ENCODE assay signal across 9 mouse cellular contexts in the genomic region with DNA sequence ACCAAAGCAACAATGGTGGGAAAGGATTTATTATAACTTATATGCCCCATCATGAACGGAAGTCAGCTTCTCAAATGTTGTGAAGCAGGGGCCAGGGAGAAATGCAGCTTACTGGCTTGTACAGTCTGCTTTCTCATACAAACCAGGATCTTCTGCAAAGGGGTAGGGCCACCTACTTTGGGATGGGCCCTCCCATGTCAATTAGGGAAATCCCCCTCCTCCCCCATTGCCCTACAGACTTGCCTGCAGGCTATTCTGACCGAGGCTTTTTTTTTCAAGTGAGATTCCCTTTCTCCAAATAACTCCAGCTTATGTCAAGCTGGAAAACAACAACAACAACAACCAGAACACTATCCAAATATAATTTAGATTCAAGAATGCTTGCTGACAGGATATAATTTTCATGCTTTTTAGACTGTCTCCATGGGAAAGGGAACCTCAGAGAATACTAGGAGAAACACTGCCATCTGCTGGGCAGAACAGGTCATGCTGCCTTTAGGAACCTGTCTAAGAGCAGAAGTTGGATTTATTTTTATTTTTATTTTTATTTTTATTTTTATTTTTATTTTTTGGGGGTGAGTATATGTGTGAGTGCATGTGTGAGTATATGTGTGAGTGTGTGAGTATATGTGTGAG. TPM values are rescaled to one million over a fixed set of nuclear protein-coding genes. Genes with fewer than 3 reads are reported as not detected.
DNase-seq lines count a peak whose midpoint lies in the region; ATAC-seq and TF ChIP-seq lines count a peak whose summit lies in the region.
"Had no signal": no experiment of that assay in that cellular context is flagged by ENCODE, and none has a peak within 500 bp of the region (broad histone marks: within the 10 kb centered on the region; RNA-seq: fewer than 3 reads in every experiment).

No protein-coding gene starts in this region.

- H3K4me3 ChIP-seq in kidney, embryonic 14.5 days (ENCODE audit: low read length): no peak overlapping the region
- no peak overlapping the region for H3K4me3 ChIP-seq in embryonic facial prominence, embryonic 14.5 days (ENCODE audit: low read depth, low read length)
- no peak overlapping the region for H3K4me3 ChIP-seq in hindbrain, postnatal 0 days (ENCODE audit: low read length)
- H3K4me3 ChIP-seq: neural tube, embryonic 12.5 days had no signal

- DNase-seq in kidney, adult 11 months: peak; percentile 52
- peak; percentile 86 for DNase-seq in adrenal gland, postnatal 14 days
- peak; percentile 89 for DNase-seq in embryonic facial prominence, embryonic 14.5 days (ENCODE audit: low spot score)
- peak; percentile 88 for DNase-seq in hindbrain, postnatal 0 days (ENCODE audit: low spot score)
- DNase-seq in left cerebral cortex, postnatal 25 days (ENCODE audit: low spot score in 2 of 2): peak; percentile 74 to 85
- DNase-seq in telencephalon, adult 2 months (ENCODE audit: low read depth, low spot score): peak; percentile 62

- no peak for ATAC-seq in kidney, embryonic 14.5 days (ENCODE audit: low FRiP score, low TSS enrichment)
- no peak for ATAC-seq in embryonic facial prominence, embryonic 14.5 days (ENCODE audit: low read depth)
- no peak for ATAC-seq in hindbrain, postnatal 0 days
- ATAC-seq in monocyte, adult 5-6 weeks (replicated peaks; ENCODE audit: insufficient number of reproducible peaks, low FRiP score, low TSS enrichment, poor library complexity, severe bottlenecking): 0 out of 2 replicates have a peak, but pooled peaks have one; percentile 78

- H3K27me3 ChIP-seq in kidney, embryonic 14.5 days (ENCODE audit: control insufficient read depth, insufficient read depth, low read length): no peaks in the 10 kb centered on the region
- H3K27me3 ChIP-seq in embryonic facial prominence, embryonic 14.5 days (replicated peaks; ENCODE audit: control insufficient read depth, insufficient read depth, low read length): no peaks in the 10 kb centered on the region
- H3K27me3 ChIP-seq in hindbrain, postnatal 0 days (ENCODE audit: insufficient read depth, low read length): no peaks in the 10 kb centered on the region
- H3K27me3 ChIP-seq: neural tube, embryonic 12.5 days had no signal

- WGBS in kidney, embryonic 14.5 days: 38% methylated on average over 2 of the region's 2 CpGs
- 34% methylated on average over 2 of the region's 2 CpGs for WGBS in embryonic facial prominence, embryonic 14.5 days
- 40% methylated on average over 2 of the region's 2 CpGs for WGBS in hindbrain, postnatal 0 days

- no peak overlapping the region for H3K9ac ChIP-seq in kidney, embryonic 14.5 days (ENCODE audit: low read depth, low read length)
- no peak overlapping the region for H3K9ac ChIP-seq in embryonic facial prominence, embryonic 14.5 days (ENCODE audit: low read depth, low read length)
- no peak overlapping the region for H3K9ac ChIP-seq in hindbrain, postnatal 0 days (replicated peaks; ENCODE audit: low read length)
- H3K9ac ChIP-seq: neural tube, embryonic 12.5 days had no signal

- H3K27ac ChIP-seq in kidney, embryonic 14.5 days (ENCODE audit: low read depth, low read length): no peak overlapping the region
- H3K27ac ChIP-seq in embryonic facial prominence, embryonic 14.5 days (replicated peaks; ENCODE audit: low read depth, low read length): no peak overlapping the region
- no peak overlapping the region for H3K27ac ChIP-seq in hindbrain, postnatal 0 days
- H3K27ac ChIP-seq: neural tube, embryonic 12.5 days had no signal

- no peaks in the 10 kb centered on the region for H3K4me1 ChIP-seq in kidney, embryonic 14.5 days (ENCODE audit: control insufficient read depth, insufficient read depth, low read length)
- H3K4me1 ChIP-seq in embryonic facial prominence, embryonic 14.5 days (ENCODE audit: control insufficient read depth, insufficient read depth, low read length): no peaks in the 10 kb centered on the region
- H3K4me1 ChIP-seq in hindbrain, postnatal 0 days (ENCODE audit: insufficient read depth, low read length): no peaks in the 10 kb centered on the region

- intact Hi-C loops in left cerebral cortex, postnatal 25 days (cut with DNase I): loop anchor here (2.0 to 10.0 kb wide), 2 partner anchors 96 to 234 kb away; no protein-coding TSS in a partner anchor

- TF ChIP-seq CTCF in hindbrain, postnatal 0 days (IDR thresholded peaks at IDR 0.05; ENCODE audit: low read depth): peak; percentile 78

- H3K9me3 ChIP-seq in kidney, embryonic 14.5 days (ENCODE audit: control insufficient read depth, low read length): no peaks in the 10 kb centered on the region
- H3K9me3 ChIP-seq in embryonic facial prominence, embryonic 14.5 days (ENCODE audit: control insufficient read depth, low read length): no peaks in the 10 kb centered on the region
- H3K9me3 ChIP-seq in hindbrain, postnatal 0 days (ENCODE audit: low read length): no peaks in the 10 kb centered on the region
- H3K9me3 ChIP-seq: neural tube, embryonic 12.5 days had no signal

- no peaks in the 10 kb centered on the region for H3K36me3 ChIP-seq in kidney, embryonic 14.5 days (ENCODE audit: control insufficient read depth, insufficient read depth, low read length)
- no peaks in the 10 kb centered on the region for H3K36me3 ChIP-seq in embryonic facial prominence, embryonic 14.5 days (ENCODE audit: control insufficient read depth, insufficient read depth, low read length)
- H3K36me3 ChIP-seq in hindbrain, postnatal 0 days (ENCODE audit: insufficient read depth, low read length): no peaks in the 10 kb centered on the region
- H3K36me3 ChIP-seq: neural tube, embryonic 12.5 days had no signal

- H3K4me2 ChIP-seq in kidney, embryonic 14.5 days (replicated peaks; ENCODE audit: low read depth, low read length): no peak overlapping the region
- H3K4me2 ChIP-seq in embryonic facial prominence, embryonic 14.5 days (ENCODE audit: low read depth, low read length): no peak overlapping the region
- H3K4me2 ChIP-seq in hindbrain, postnatal 0 days (ENCODE audit: low read depth, low read length): no peak overlapping the region
- H3K4me2 ChIP-seq: neural tube, embryonic 12.5 days had no signal

RNA-seq across cellular contexts. Expression of a gene that starts 5.9 kb away (rescaled TPM):
- polyA plus RNA-seq in kidney, embryonic 14.5 days (2014; fragmentation: Nextera tagmentation; extraction: Ambion mirVana): 0.89 and 1.1 TPM in 2 replicates
- 2.9 and 31.3 TPM in 2 replicates for total RNA-seq in adrenal gland, postnatal 14 days (2021)
- polyA plus RNA-seq in embryonic facial prominence, embryonic 14.5 days (2014; fragmentation: Nextera tagmentation; extraction: Ambion mirVana): 1.1 and 2.6 TPM in 2 replicates
- 1.9 and 6.4 TPM in 2 replicates for total RNA-seq in hindbrain, postnatal 0 days (2014; rRNA removed)
- 1.7 and 2.4 TPM in 2 replicates for polyA plus RNA-seq in hindbrain, postnatal 0 days (2015; fragmentation: Nextera tagmentation; extraction: Ambion mirVana)
- 10 to 100 TPM; 29.4 to 32.9 TPM for total RNA-seq in left cerebral cortex, postnatal 25 days (2021)
- total RNA-seq in monocyte, adult 5-6 weeks (2017): not detected in 3 replicates

RNA-seq across cellular contexts. Expression of a gene that starts 8.3 kb away (rescaled TPM):
- polyA plus RNA-seq in kidney, embryonic 14.5 days (2014; fragmentation: Nextera tagmentation; extraction: Ambion mirVana): 35.6 and 36.0 TPM in 2 replicates
- 73.9 and 78.9 TPM in 2 replicates for total RNA-seq in adrenal gland, postnatal 14 days (2021)
- 31.3 and 32.4 TPM in 2 replicates for polyA plus RNA-seq in embryonic facial prominence, embryonic 14.5 days (2014; fragmentation: Nextera tagmentation; extraction: Ambion mirVana)
- 11.7 and 13.2 TPM in 2 replicates for total RNA-seq in hindbrain, postnatal 0 days (2014; rRNA removed)
- 7.3 and 8.9 TPM in 2 replicates for polyA plus RNA-seq in hindbrain, postnatal 0 days (2015; fragmentation: Nextera tagmentation; extraction: Ambion mirVana)
- total RNA-seq in left cerebral cortex, postnatal 25 days (2021): 10 to 100 TPM; 11.3 to 13.5 TPM
- total RNA-seq in monocyte, adult 5-6 weeks (2017): 2.2 to 23.9 TPM (median 6.5 TPM) in 3 replicates

RNA-seq across cellular contexts. Expression of a gene that starts 23.2 kb away (rescaled TPM):
- 31.1 and 34.8 TPM in 2 replicates for polyA plus RNA-seq in kidney, embryonic 14.5 days (2014; fragmentation: Nextera tagmentation; extraction: Ambion mirVana)
- total RNA-seq in adrenal gland, postnatal 14 days (2021): 18.9 and 21.5 TPM in 2 replicates
- 30.8 and 35.8 TPM in 2 replicates for polyA plus RNA-seq in embryonic facial prominence, embryonic 14.5 days (2014; fragmentation: Nextera tagmentation; extraction: Ambion mirVana)
- total RNA-seq in hindbrain, postnatal 0 days (2014; rRNA removed): 25.8 and 29.6 TPM in 2 replicates
- polyA plus RNA-seq in hindbrain, postnatal 0 days (2015; fragmentation: Nextera tagmentation; extraction: Ambion mirVana): 22.3 and 24.5 TPM in 2 replicates
- total RNA-seq in left cerebral cortex, postnatal 25 days (2021): 10 to 100 TPM; 10.1 to 10.7 TPM
- 5.1 to 9.0 TPM (median 7.3 TPM) in 3 replicates for total RNA-seq in monocyte, adult 5-6 weeks (2017)

RNA-seq across cellular contexts. Expression of a gene that starts 37.3 kb away (rescaled TPM):
- polyA plus RNA-seq in kidney, embryonic 14.5 days (2014; fragmentation: Nextera tagmentation; extraction: Ambion mirVana): not detected in 2 replicates
- total RNA-seq in adrenal gland, postnatal 14 days (2021): not detected in 2 replicates
- polyA plus RNA-seq in embryonic facial prominence, embryonic 14.5 days (2014; fragmentation: Nextera tagmentation; extraction: Ambion mirVana): 0.15 and 0.35 TPM in 2 replicates
- total RNA-seq in hindbrain, postnatal 0 days (2014; rRNA removed): 0.21 and 0.25 TPM in 2 replicates
- polyA plus RNA-seq in hindbrain, postnatal 0 days (2015; fragmentation: Nextera tagmentation; extraction: Ambion mirVana): not detected in 2 replicates
- not detected for total RNA-seq in left cerebral cortex, postnatal 25 days (2021)
- not detected in 3 replicates for total RNA-seq in monocyte, adult 5-6 weeks (2017)
- polyA plus RNA-seq: neural tube, embryonic 12.5 days had no signal

RNA-seq across cellular contexts. Expression of a gene that starts 43.5 kb away (rescaled TPM):
- 47.8 and 68.2 TPM in 2 replicates for polyA plus RNA-seq in kidney, embryonic 14.5 days (2014; fragmentation: Nextera tagmentation; extraction: Ambion mirVana)
- total RNA-seq in adrenal gland, postnatal 14 days (2021): 16.5 and 19.3 TPM in 2 replicates
- polyA plus RNA-seq in embryonic facial prominence, embryonic 14.5 days (2014; fragmentation: Nextera tagmentation; extraction: Ambion mirVana): 35.4 and 53.3 TPM in 2 replicates
- total RNA-seq in hindbrain, postnatal 0 days (2014; rRNA removed): 13.0 and 15.6 TPM in 2 replicates
- polyA plus RNA-seq in hindbrain, postnatal 0 days (2015; fragmentation: Nextera tagmentation; extraction: Ambion mirVana): 15.2 and 17.0 TPM in 2 replicates
- total RNA-seq in left cerebral cortex, postnatal 25 days (2021): 1 to 10 TPM; 6.8 to 8.3 TPM
- total RNA-seq in monocyte, adult 5-6 weeks (2017): 6.0 to 13.5 TPM (median 9.7 TPM) in 3 replicates
